Mouse (Mus musculus) neural tube, embryonic 12.5 days (tissue): ENCODE results near the gene Rpp38. TPM values are rescaled to one million over a fixed set of nuclear protein-coding genes. Genes with fewer than 3 reads are reported as not detected.

Source experiments
- ATAC-seq: fragments of 200-750 bp; cut with Nextera tagmentation; 2 replicates; pipeline ENCODE4 v1.8.0; 2017; ENCODE audit warnings: low read depth, mild to moderate bottlenecking, moderate TSS enrichment, moderate library complexity; ENCODE audit not compliant: low FRiP score
- H3K27ac ChIP-seq: fragments of 300-500 bp; sonication (generic); 2 replicates; pipeline ENCODE4 v1.5.1; 2016
- H3K27me3 ChIP-seq: fragments of 300-500 bp; sonication (generic); replicated peaks from 2 replicates; pipeline ENCODE4 v1.6.1; 2016; ENCODE audit warnings: mild to moderate bottlenecking
- H3K36me3 ChIP-seq: fragments of 300-500 bp; sonication (generic); 2 replicates; pipeline ENCODE4 v1.6.1; 2016; ENCODE audit warnings: mild to moderate bottlenecking
- H3K4me1 ChIP-seq: fragments of 300-500 bp; sonication (generic); 2 replicates; pipeline ENCODE4 v1.6.1; 2016
- H3K4me2 ChIP-seq: fragments of 300-500 bp; sonication (generic); replicated peaks from 2 replicates; pipeline ENCODE4 v1.6.1; 2016; ENCODE audit warnings: mild to moderate bottlenecking
- H3K4me3 ChIP-seq: fragments of 300-500 bp; sonication (generic); 2 replicates; pipeline ENCODE4 v1.5.1; 2016
- H3K9ac ChIP-seq: fragments of 300-500 bp; sonication (generic); 2 replicates; pipeline ENCODE4 v1.6.1; 2016; ENCODE audit warnings: mild to moderate bottlenecking
- H3K9me3 ChIP-seq: fragments of 300-500 bp; sonication (generic); 2 replicates; pipeline ENCODE4 v1.6.1; 2016; ENCODE audit warnings: mild to moderate bottlenecking
- WGBS: fragments of 180-500 bp; shearing (Covaris S2); methylation state at CpG from one replicate; pipeline ENCODE4 v1.1.7; 2016; 5-methylcytosine and 5-hydroxymethylcytosine counted together
- polyA plus RNA-seq: library from polyadenylated mRNA; unstranded; fragments of >200 nt; fragmentation: Nextera tagmentation; extraction: Ambion mirVana; gene quantifications from 2 replicates; pipeline ENCODE4 v1.2.1, GENCODE M21; 2016

The Rpp38 gene
- polyA plus RNA-seq, 1 experiment from 2014 or later, result 12.3 TPM

- 80% methylated on average over 5 of the region's 5 CpGs for WGBS
- H3K4me2 ChIP-seq, result peak overlapping the region; percentile 68
- no peaks in the 10 kb centered on the region for H3K27me3 ChIP-seq
- 0 out of 2 replicates have a peak overlapping the region, but pooled peaks have one; percentile 8 for H3K9ac ChIP-seq
- peaks cover 20% of the 10 kb centered on the region for H3K36me3 ChIP-seq
- no peaks in the 10 kb centered on the region for H3K9me3 ChIP-seq
- no peak overlapping the region for H3K27ac ChIP-seq
- peaks cover 20% of the 10 kb centered on the region for H3K4me1 ChIP-seq
- ATAC-seq, result no peak
- no peak overlapping the region for H3K4me3 ChIP-seq
These were observed 1.3 kb downstream of the Rpp38 start for GRCm38 (mm10) chr2:3331071-3331703.

GRCm38 (mm10) chr2:3327351-3327750 lies 5.1 kb downstream of the Rpp38 start:
- Histone ChIP-seq H3K4me1 (peaks cover 12% of the 10 kb centered on the region), H3K9ac (no peak overlapping the region), H3K27me3 (no peaks in the 10 kb centered on the region), H3K4me3 (no peak overlapping the region), H3K9me3 (no peaks in the 10 kb centered on the region), H3K4me2 (no peak overlapping the region), H3K36me3 (peaks cover 49% of the 10 kb centered on the region), H3K27ac (no peak overlapping the region)
- 47% methylated on average over 1 of the region's 1 CpGs for WGBS
- no peak for ATAC-seq

- 82% methylated on average over 1 of the region's 1 CpGs for WGBS
- no peak overlapping the region for H3K27ac ChIP-seq
- no peaks in the 10 kb centered on the region for H3K9me3 ChIP-seq
- no peaks in the 10 kb centered on the region for H3K27me3 ChIP-seq
- H3K36me3 ChIP-seq, result peaks cover 53% of the 10 kb centered on the region
- ATAC-seq, result no peak
- no peak overlapping the region for H3K4me2 ChIP-seq
- no peak overlapping the region for H3K4me3 ChIP-seq
- peaks cover 7% of the 10 kb centered on the region for H3K4me1 ChIP-seq
- no peak overlapping the region for H3K9ac ChIP-seq
These were observed 5.9 kb downstream of the Rpp38 start for GRCm38 (mm10) chr2:3326547-3326946.

- no peaks in the 10 kb centered on the region for H3K9me3 ChIP-seq
- H3K4me3 ChIP-seq, result no peak overlapping the region
- no peaks in the 10 kb centered on the region for H3K4me1 ChIP-seq
- H3K4me2 ChIP-seq, result no peak overlapping the region
- 94% methylated on average over 7 of the region's 7 CpGs for WGBS
- no peak overlapping the region for H3K27ac ChIP-seq
- peaks cover 57% of the 10 kb centered on the region for H3K36me3 ChIP-seq
- no peak overlapping the region for H3K9ac ChIP-seq
- no peaks in the 10 kb centered on the region for H3K27me3 ChIP-seq
- no peak for ATAC-seq
These were observed 7.9 kb downstream of the Rpp38 start for GRCm38 (mm10) chr2:3324381-3325130.

GRCm38 (mm10) chr2:3323132-3323531 lies 9.3 kb downstream of the Rpp38 start:
- H3K4me2 ChIP-seq, result no peak overlapping the region
- no peak overlapping the region for H3K9ac ChIP-seq
- no peaks in the 10 kb centered on the region for H3K4me1 ChIP-seq
- peaks cover 57% of the 10 kb centered on the region for H3K36me3 ChIP-seq
- H3K27me3 ChIP-seq, result no peaks in the 10 kb centered on the region
- H3K4me3 ChIP-seq, result no peak overlapping the region
- no peak for ATAC-seq
- no peak overlapping the region for H3K27ac ChIP-seq
- 96% methylated on average over 2 of the region's 2 CpGs for WGBS
- no peaks in the 10 kb centered on the region for H3K9me3 ChIP-seq

- H3K27me3 ChIP-seq, result no peaks in the 10 kb centered on the region
- H3K27ac ChIP-seq, result no peak overlapping the region
- no peaks in the 10 kb centered on the region for H3K4me1 ChIP-seq
- no peak for ATAC-seq
- no peaks in the 10 kb centered on the region for H3K9me3 ChIP-seq
- H3K4me3 ChIP-seq, result no peak overlapping the region
- no peak overlapping the region for H3K4me2 ChIP-seq
- peaks cover 11% of the 10 kb centered on the region for H3K36me3 ChIP-seq
- H3K9ac ChIP-seq, result no peak overlapping the region
- 81% methylated on average over 3 of the region's 3 CpGs for WGBS
These were observed 26.9 kb downstream of the Rpp38 start for GRCm38 (mm10) chr2:3305426-3306025.

GRCm38 (mm10) chr2:3295826-3296225 lies 36.6 kb downstream of the Rpp38 start:
- Histone ChIP-seq H3K4me1 (no peaks in the 10 kb centered on the region), H3K9ac (no peak overlapping the region), H3K27ac (no peak overlapping the region), H3K27me3 (no peaks in the 10 kb centered on the region), H3K36me3 (no peaks in the 10 kb centered on the region), H3K4me2 (no peak overlapping the region), H3K4me3 (no peak overlapping the region), H3K9me3 (no peaks in the 10 kb centered on the region)
- WGBS, result 94% methylated on average over 7 of the region's 7 CpGs
- no peak for ATAC-seq

GRCm38 (mm10) chr2:3292170-3292569 lies 40.3 kb downstream of the Rpp38 start:
- Histone ChIP-seq H3K36me3 (no peaks in the 10 kb centered on the region), H3K4me2 (no peak overlapping the region), H3K9me3 (no peaks in the 10 kb centered on the region), H3K9ac (no peak overlapping the region), H3K4me3 (no peak overlapping the region), H3K27ac (no peak overlapping the region), H3K4me1 (no peaks in the 10 kb centered on the region), H3K27me3 (no peaks in the 10 kb centered on the region)
- no peak for ATAC-seq
- WGBS, result 78% methylated on average over 1 of the region's 1 CpGs

- ATAC-seq, result no peak
- Histone ChIP-seq H3K27ac (no peak overlapping the region), H3K36me3 (no peaks in the 10 kb centered on the region), H3K9ac (no peak overlapping the region), H3K27me3 (no peaks in the 10 kb centered on the region), H3K4me3 (no peak overlapping the region), H3K4me1 (peaks cover 9% of the 10 kb centered on the region), H3K4me2 (no peak overlapping the region), H3K9me3 (no peaks in the 10 kb centered on the region)
- 88% methylated on average over 1 of the region's 1 CpGs for WGBS
These were observed 42.9 kb downstream of the Rpp38 start for GRCm38 (mm10) chr2:3289581-3289980.

GRCm38 (mm10) chr2:3286243-3286642 lies 46.2 kb downstream of the Rpp38 start:
- Histone ChIP-seq H3K36me3 (no peaks in the 10 kb centered on the region), H3K27me3 (no peaks in the 10 kb centered on the region), H3K9ac (no peak overlapping the region), H3K4me3 (no peak overlapping the region), H3K4me2 (no peak overlapping the region), H3K27ac (no peak overlapping the region), H3K4me1 (peaks cover 16% of the 10 kb centered on the region), H3K9me3 (no peaks in the 10 kb centered on the region)
- no peak for ATAC-seq
- 82% methylated on average over 2 of the region's 2 CpGs for WGBS

GRCm38 (mm10) chr2:3285709-3286108 lies 46.7 kb downstream of the Rpp38 start:
- Histone ChIP-seq H3K4me2 (peak overlapping the region; percentile 78), H3K27me3 (no peaks in the 10 kb centered on the region), H3K9me3 (no peaks in the 10 kb centered on the region), H3K4me3 (no peak overlapping the region), H3K9ac (no peak overlapping the region), H3K36me3 (no peaks in the 10 kb centered on the region), H3K4me1 (peaks cover 16% of the 10 kb centered on the region), H3K27ac (no peak overlapping the region)
- WGBS, result 85% methylated on average over 3 of the region's 3 CpGs
- no peak for ATAC-seq

GRCm38 (mm10) chr2:3285181-3285530 lies 47.3 kb downstream of the Rpp38 start:
- Histone ChIP-seq H3K4me1 (peaks cover 16% of the 10 kb centered on the region), H3K27ac (no peak overlapping the region), H3K4me3 (peak overlapping the region; percentile 76), H3K27me3 (no peaks in the 10 kb centered on the region), H3K9me3 (no peaks in the 10 kb centered on the region), H3K9ac (peak overlapping the region; percentile 79), H3K36me3 (no peaks in the 10 kb centered on the region), H3K4me2 (peak overlapping the region; percentile 78)
- WGBS, result 4% methylated on average over 6 of the region's 6 CpGs
- ATAC-seq, result no peak
